Comparison of ENCODE assay signal across 16 mouse cellular contexts in the genomic region with DNA sequence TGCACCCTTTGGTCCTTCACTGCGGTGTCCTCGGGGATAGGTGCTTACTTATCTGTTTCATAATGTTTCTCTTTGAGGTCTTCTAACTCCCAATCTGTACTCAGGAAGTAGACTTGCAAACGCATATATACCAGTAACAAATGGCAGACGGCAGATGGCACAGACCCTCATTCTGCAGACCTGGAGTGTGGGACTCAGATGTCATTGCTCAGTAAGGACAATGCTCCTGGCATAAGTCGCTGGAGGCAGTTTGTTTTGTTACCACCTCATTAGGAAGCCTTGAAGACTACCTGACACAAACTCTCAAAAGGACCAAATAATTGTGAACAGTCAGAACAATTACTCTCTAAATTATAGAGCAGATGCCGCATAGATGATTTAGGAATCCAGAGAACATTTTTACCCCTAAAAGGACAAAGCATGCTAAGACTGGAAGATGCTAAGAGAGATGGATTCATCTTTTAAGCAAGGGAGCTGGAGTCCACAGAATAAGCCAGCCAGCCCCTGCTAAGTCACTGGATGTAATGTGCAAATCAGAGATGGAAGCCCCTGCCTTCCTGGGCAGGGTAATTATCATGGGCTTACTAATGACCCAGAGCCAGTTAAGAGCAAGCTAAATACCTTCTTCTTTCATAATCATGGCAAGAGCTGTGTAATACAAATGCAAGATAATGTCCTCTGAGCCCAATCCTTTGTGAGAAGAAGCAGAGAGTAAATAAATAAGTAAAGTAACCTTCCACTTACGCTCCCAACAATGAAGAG.
"Had no signal": no experiment of that assay in that cellular context is flagged by ENCODE, and none has a peak within 500 bp of the region (broad histone marks: within the 10 kb centered on the region; RNA-seq: fewer than 3 reads in every experiment).

No protein-coding gene starts in this region.

- H3K9me3 ChIP-seq: kidney, embryonic 15.5 days; limb, embryonic 12.5 days; limb, embryonic 15.5 days; midbrain, embryonic 12.5 days; midbrain, embryonic 15.5 days had no signal

- H3K27ac ChIP-seq: kidney, embryonic 15.5 days; limb, embryonic 12.5 days; limb, embryonic 15.5 days; liver, embryonic 14.5 days; macrophage; midbrain, embryonic 12.5 days; midbrain, embryonic 15.5 days had no signal

- H3K36me3 ChIP-seq: kidney, embryonic 15.5 days; limb, embryonic 12.5 days; limb, embryonic 15.5 days; midbrain, embryonic 12.5 days; midbrain, embryonic 15.5 days had no signal

- H3K9ac ChIP-seq: kidney, embryonic 15.5 days; limb, embryonic 12.5 days; limb, embryonic 15.5 days; liver, embryonic 14.5 days; liver, postnatal 0 days; lung, embryonic 14.5 days; midbrain, embryonic 12.5 days; midbrain, embryonic 15.5 days had no signal

- ATAC-seq: liver, postnatal 0 days; lung, postnatal 0 days; midbrain, embryonic 15.5 days had no signal

- DNase-seq: kidney, postnatal 10 days; kidney, postnatal 4 days; left cerebral cortex, postnatal 4 days; liver, postnatal 0 days; lung, embryonic 14.5 days; thymus, adult 18-20 months; thymus, postnatal 36 days had no signal

- H3K27me3 ChIP-seq: kidney, embryonic 15.5 days; limb, embryonic 12.5 days; limb, embryonic 15.5 days; midbrain, embryonic 12.5 days; midbrain, embryonic 15.5 days had no signal

- H3K4me3 ChIP-seq: kidney, embryonic 15.5 days; limb, embryonic 12.5 days; limb, embryonic 15.5 days; midbrain, embryonic 12.5 days; midbrain, embryonic 15.5 days had no signal

- H3K4me1 ChIP-seq: kidney, embryonic 15.5 days; limb, embryonic 12.5 days; limb, embryonic 15.5 days; midbrain, embryonic 12.5 days; midbrain, embryonic 15.5 days had no signal

- H3K4me2 ChIP-seq: kidney, embryonic 15.5 days; limb, embryonic 12.5 days; limb, embryonic 15.5 days; liver, embryonic 11.5 days; lung, embryonic 14.5 days; midbrain, embryonic 12.5 days; midbrain, embryonic 15.5 days had no signal
